Mouse (Mus musculus) liver, postnatal 0 days (tissue): ENCODE measurements around the gene Slc11a1.

Source experiments
- CTCF ChIP-seq: sonication (generic); IDR thresholded peaks from 2 replicates; pipeline ENCODE4 v1.5.1; 2016; ENCODE audit warnings: antibody characterized with exemption, low read depth
- EP300 ChIP-seq: IDR thresholded peaks from 2 replicates; pipeline ENCODE4 v1.6.1; 2016; ENCODE audit warnings: antibody characterized with exemption, low read depth, mild to moderate bottlenecking

- TF ChIP-seq CTCF (no peak), EP300 (no peak)
Measured at GRCm38 (mm10) chr1:74338013-74338412, 37.0 kb upstream of the Slc11a1 start.
